Mouse (Mus musculus): ENCODE measurements at regions not wholly inside any gene's neighbourhood (a gene's known extent, or its start where the extent isn't known, plus 50 kb on each side); places are given as distances from the start of the nearest gene placed in this dataset.

- Histone ChIP-seq H3K4me1 (ENCODE audit: control insufficient read depth in 1 of 2, insufficient read depth in 2 of 2) (no peaks in the 10 kb centered on the region), H3K27me3 (replicated peaks) (no peaks in the 10 kb centered on the region), H3K27ac (ENCODE audit: insufficient read depth, low read depth) (no peak overlapping the region), H3K4me3 (replicated peaks in 1 of 3; ENCODE audit: low read depth in 2 of 3, low read length in 2 of 3, poor library complexity in 1 of 3) (no peak overlapping the region), H3K9ac (ENCODE audit: insufficient read depth, low read depth) (no peak overlapping the region), H3K4me2 (ENCODE audit: insufficient read depth, low read depth, poor library complexity, severe bottlenecking) (no peak overlapping the region), H3K79me2 (replicated peaks; ENCODE audit: control insufficient read depth, extremely low read depth, insufficient read depth, poor library complexity, severe bottlenecking) (no peaks in the 10 kb centered on the region), H3K36me3 (replicated peaks in 1 of 2; ENCODE audit: control insufficient read depth in 1 of 2, insufficient read depth in 1 of 2, low read length in 1 of 2) (no peaks in the 10 kb centered on the region), H3K9me3 (replicated peaks; ENCODE audit: low read length) (peaks cover 73% of the 10 kb centered on the region)
- DNase-seq (ENCODE audit: extremely low read depth): no peak
- dilution Hi-C loops (cut with MboI; ENCODE audit: extremely low pct_ligation_motif_present, extremely low pct_unique_long_range_greater_than_20kb, low sequenced_read_pairs) (no loop called here), in situ Hi-C loops (cut with MboI; ENCODE audit: low pct_ligation_motif_present, low pct_unique_long_range_greater_than_20kb, low sequenced_read_pairs) (no loop called here)
- TF ChIP-seq USF2 (conservative IDR thresholded peaks at IDR 0.05; ENCODE audit: low read depth, low read length) (no peak), JUND (conservative IDR thresholded peaks at IDR 0.05; ENCODE audit: low read depth, low read length) (no peak), CTCF (conservative IDR thresholded peaks at IDR 0.05 in 1 of 2, IDR thresholded peaks at IDR 0.05 in 1 of 2; ENCODE audit: low read depth in 2 of 2, low read length in 2 of 2) (no peak), SMC3 (IDR thresholded peaks at IDR 0.05; ENCODE audit: low read depth, low read length) (no peak), USF1 (IDR thresholded peaks at IDR 0.05; ENCODE audit: low read depth, low read length) (no peak), CHD1 (IDR thresholded peaks at IDR 0.05; ENCODE audit: low read depth, low read length) (no peak), ZNF384 (IDR thresholded peaks at IDR 0.05; ENCODE audit: low read depth, low read length) (no peak), MYC (IDR thresholded peaks at IDR 0.05; ENCODE audit: low read depth, low read length) (no peak), ZKSCAN1 (IDR thresholded peaks at IDR 0.05; ENCODE audit: borderline replicate concordance, low read depth, low read length) (no peak), TBP (conservative IDR thresholded peaks at IDR 0.05; ENCODE audit: low read depth, low read length) (no peak), POLR2AphosphoS2 (IDR thresholded peaks at IDR 0.05; ENCODE audit: low read depth, low read length) (no peak), JUN (IDR thresholded peaks at IDR 0.05; ENCODE audit: insufficient read depth, low read depth, low read length) (no peak), NRF1 (IDR thresholded peaks at IDR 0.05; ENCODE audit: low read depth, low read length) (no peak), ZMIZ1 (IDR thresholded peaks at IDR 0.05; ENCODE audit: low read depth, low read length) (no peak), IRF4 (IDR thresholded peaks at IDR 0.05; ENCODE audit: low read depth, low read length) (no peak)
Measured at GRCm38 (mm10) chr2:171298519-171298918, 566.9 kb downstream of the Dok5 start.

- no peak for TF ChIP-seq RAD21 (IDR thresholded peaks at IDR 0.05; ENCODE audit: low read depth, low read length)
- no peak for TF ChIP-seq ETS1 (conservative IDR thresholded peaks at IDR 0.05; ENCODE audit: low read depth, low read length)
- no peak for TF ChIP-seq HCFC1 (IDR thresholded peaks at IDR 0.05; ENCODE audit: low read depth, low read length)
- no peak for TF ChIP-seq MAZ (IDR thresholded peaks at IDR 0.05; ENCODE audit: low read depth, low read length)
- Histone ChIP-seq H3K4me3 (replicated peaks in 1 of 3; ENCODE audit: low read depth in 2 of 3, low read length in 2 of 3, poor library complexity in 1 of 3) (no peak overlapping the region), H3K79me2 (replicated peaks; ENCODE audit: control insufficient read depth, extremely low read depth, insufficient read depth, poor library complexity, severe bottlenecking) (no peaks in the 10 kb centered on the region), H3K27me3 (replicated peaks) (no peaks in the 10 kb centered on the region), H3K9me3 (replicated peaks; ENCODE audit: low read length) (peaks cover 60% of the 10 kb centered on the region), H3K27ac (ENCODE audit: insufficient read depth, low read depth) (no peak overlapping the region), H3K36me3 (replicated peaks in 1 of 2; ENCODE audit: control insufficient read depth in 1 of 2, insufficient read depth in 1 of 2, low read length in 1 of 2) (no peaks in the 10 kb centered on the region), H3K9ac (ENCODE audit: insufficient read depth, low read depth) (no peak overlapping the region), H3K4me2 (ENCODE audit: insufficient read depth, low read depth, poor library complexity, severe bottlenecking) (no peak overlapping the region), H3K4me1 (ENCODE audit: control insufficient read depth in 1 of 2, insufficient read depth in 2 of 2) (no peaks in the 10 kb centered on the region)
- DNase-seq (ENCODE audit: extremely low read depth): no peak
- in situ Hi-C loops (cut with MboI; ENCODE audit: low pct_ligation_motif_present, low pct_unique_long_range_greater_than_20kb, low sequenced_read_pairs) (no loop called here), dilution Hi-C loops (cut with MboI; ENCODE audit: extremely low pct_ligation_motif_present, extremely low pct_unique_long_range_greater_than_20kb, low sequenced_read_pairs) (no loop called here)
Measured at GRCm38 (mm10) chr2:171295603-171296002, 564.0 kb downstream of the Dok5 start.

Data from CH12.LX (cell line).